Mouse (Mus musculus) kidney, adult 2 months (tissue): ENCODE measurements around the gene Pxn.

ENCODE experiments used
- CTCF ChIP-seq: fragments of 200-500 bp; conservative IDR thresholded peaks from 2 replicates; pipeline ENCODE4 v1.5.1; 2011; ENCODE audit warnings: low read depth, mild to moderate bottlenecking, control low read depth, low read length, moderate library complexity, mixed read lengths; ENCODE audit not compliant: insufficient read depth, insufficient read length
- POLR2A ChIP-seq: fragments of 200-500 bp; IDR thresholded peaks from one replicate; pipeline ENCODE4 v1.6.1; 2011; ENCODE audit warnings: low read depth, low read length, control low read depth

- no peak for TF ChIP-seq CTCF
- TF ChIP-seq POLR2A, result no peak
Observed at GRCm38 (mm10) chr5:115543509-115544253, 37.2 kb downstream of the Pxn start.
